Mouse (Mus musculus): Measurements from ENCODE around the gene Filip1. TPM values are rescaled to one million over a fixed set of nuclear protein-coding genes. Genes with fewer than 3 reads are reported as not detected.
A peak's percentile ranks its signal among the peaks of the same experiment; 100 is the strongest.

The Filip1 gene
- polyA plus RNA-seq, 1 experiment = 1.8 TPM

DNA sequence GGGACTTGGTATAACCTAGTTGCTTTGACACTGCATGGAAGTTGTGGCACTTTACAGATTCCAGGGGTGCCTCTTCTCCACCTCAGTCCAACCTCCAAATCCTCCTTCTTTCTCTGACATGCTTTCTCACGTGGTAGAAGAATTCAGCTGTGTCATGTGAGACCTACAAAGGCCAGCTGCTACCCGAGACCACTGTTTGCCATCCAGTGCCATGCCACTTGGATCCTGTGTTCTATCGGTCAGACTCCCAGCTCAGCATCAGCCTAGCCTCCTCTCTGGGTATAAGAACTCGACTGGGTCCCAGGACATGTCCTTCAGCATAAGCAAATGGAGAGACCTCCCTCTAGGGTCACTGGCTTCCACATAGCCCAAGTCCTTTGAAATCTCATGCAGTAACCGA lies 47.6 kb downstream of the Filip1 start:
- Histone ChIP-seq H3K27me3 (replicated peaks; ENCODE audit: control insufficient read depth, insufficient read depth, low read length) (no peaks in the 10 kb centered on the region), H3K4me1 (ENCODE audit: control insufficient read depth, insufficient read depth, low read length) (no peaks in the 10 kb centered on the region), H3K27ac (ENCODE audit: insufficient read depth, low read depth, low read length) (no peak overlapping the region), H3K36me3 (ENCODE audit: control insufficient read depth, insufficient read depth, low read length) (no peaks in the 10 kb centered on the region), H3K4me3 (ENCODE audit: insufficient read depth, low read depth, low read length) (no peak overlapping the region)
- 72% methylated on average over 5 of the region's 5 CpGs for WGBS
- DNase-seq = no peak
- TF ChIP-seq POLR2A (IDR thresholded peaks at IDR 0.05; ENCODE audit: low read depth, low read length) = no peak
- no peak for TF ChIP-seq CTCF (conservative IDR thresholded peaks at IDR 0.05; ENCODE audit: insufficient read depth, insufficient read length, low read depth, low read length)

DNA sequence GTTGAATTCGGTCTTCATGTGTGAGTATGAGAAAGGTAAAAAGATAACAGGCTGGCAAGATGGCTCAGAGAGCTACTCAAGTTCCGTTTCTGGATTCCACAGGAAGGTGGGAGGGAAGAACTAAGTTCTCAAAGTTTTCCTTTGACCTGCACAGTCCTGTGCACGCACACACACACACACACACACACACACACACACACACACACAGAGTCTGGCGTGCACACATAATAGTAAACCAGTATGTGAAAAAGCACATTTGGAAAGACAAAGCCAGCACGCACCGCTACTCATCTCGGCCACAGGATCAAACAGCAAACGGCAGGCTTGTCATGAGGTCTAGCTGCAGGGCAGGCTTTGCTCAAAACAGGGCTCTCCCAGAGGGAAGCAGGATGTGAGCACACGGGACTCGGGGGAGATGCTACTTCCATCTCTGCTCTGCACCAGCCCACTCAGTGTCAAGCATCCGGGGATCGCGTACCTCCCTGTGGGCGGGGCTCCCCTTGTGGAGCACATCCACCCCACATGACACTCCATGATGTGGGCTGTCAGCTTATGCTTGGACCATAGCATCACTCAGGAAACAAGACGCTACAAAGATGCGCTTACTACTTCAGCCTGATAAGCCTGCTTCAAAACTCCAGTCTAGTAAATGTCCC lies 50.9 kb downstream of the Filip1 start:
- 42% methylated on average over 16 of the region's 16 CpGs for WGBS
- Histone ChIP-seq H3K27ac (ENCODE audit: insufficient read depth, low read depth, low read length) (peak overlapping the region; percentile 82), H3K36me3 (ENCODE audit: control insufficient read depth, insufficient read depth, low read length) (no peaks in the 10 kb centered on the region), H3K4me1 (ENCODE audit: control insufficient read depth, insufficient read depth, low read length) (no peaks in the 10 kb centered on the region), H3K27me3 (replicated peaks; ENCODE audit: control insufficient read depth, insufficient read depth, low read length) (no peaks in the 10 kb centered on the region), H3K4me3 (ENCODE audit: insufficient read depth, low read depth, low read length) (peak overlapping the region; percentile 27)
- TF ChIP-seq CTCF (conservative IDR thresholded peaks at IDR 0.05; ENCODE audit: insufficient read depth, insufficient read length, low read depth, low read length) (no peak), POLR2A (IDR thresholded peaks at IDR 0.05; ENCODE audit: low read depth, low read length) (no peak)
- peak; percentile 73 for DNase-seq

DNA sequence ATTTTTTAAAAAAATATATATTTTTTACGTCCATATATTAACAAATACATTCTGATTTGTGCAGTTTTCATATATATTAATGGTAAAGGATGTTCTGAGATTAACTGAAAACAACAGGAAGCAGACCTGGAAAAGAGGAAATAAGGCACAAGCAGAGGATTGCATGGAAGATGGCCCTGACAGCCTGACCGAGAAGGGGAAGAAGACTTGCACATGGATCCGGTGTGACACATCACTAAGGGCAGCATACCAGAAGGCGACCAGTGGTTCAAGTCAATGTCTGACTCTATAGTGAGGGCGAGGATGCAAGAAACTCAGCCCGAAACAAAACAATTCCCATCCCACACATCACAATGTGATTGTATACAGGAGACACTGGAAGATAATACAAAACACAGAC lies 52.2 kb downstream of the Filip1 start:
- no peak overlapping the region for H3K27ac ChIP-seq (ENCODE audit: insufficient read depth, low read depth, low read length)

DNA sequence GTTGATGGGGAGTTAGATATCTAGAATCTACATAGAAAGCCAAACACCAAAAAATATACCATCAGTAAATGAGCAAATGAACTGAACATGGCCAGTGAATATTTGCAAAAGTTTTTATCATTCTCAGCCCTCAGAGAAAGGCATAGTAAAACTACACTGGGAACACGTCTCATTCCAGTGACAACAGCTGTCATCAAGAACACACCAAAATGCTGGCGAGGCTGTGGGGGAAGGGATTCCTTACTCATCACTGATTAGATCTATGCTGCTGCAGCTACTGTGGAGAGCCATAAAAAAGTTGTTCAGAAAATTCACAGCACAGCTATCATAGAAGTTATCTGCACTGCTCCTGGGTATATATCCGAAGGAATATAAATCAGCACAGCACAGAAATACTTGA lies 54.3 kb downstream of the Filip1 start:
- DNase-seq = no peak
- Histone ChIP-seq H3K4me1 (ENCODE audit: control insufficient read depth, insufficient read depth, low read length) (no peaks in the 10 kb centered on the region), H3K36me3 (ENCODE audit: control insufficient read depth, insufficient read depth, low read length) (no peaks in the 10 kb centered on the region), H3K4me3 (ENCODE audit: insufficient read depth, low read depth, low read length) (no peak overlapping the region), H3K27ac (ENCODE audit: insufficient read depth, low read depth, low read length) (no peak overlapping the region), H3K27me3 (replicated peaks; ENCODE audit: control insufficient read depth, insufficient read depth, low read length) (no peaks in the 10 kb centered on the region)
- no peak for TF ChIP-seq POLR2A (IDR thresholded peaks at IDR 0.05; ENCODE audit: low read depth, low read length)
- no peak for TF ChIP-seq CTCF (conservative IDR thresholded peaks at IDR 0.05; ENCODE audit: insufficient read depth, insufficient read length, low read depth, low read length)
- WGBS = 62% methylated on average over 3 of the region's 3 CpGs

More for the DNA sequence above, 52.2 kb downstream of the Filip1 start:
- DNase-seq = no peak
- Histone ChIP-seq H3K4me1 (ENCODE audit: control insufficient read depth, insufficient read depth, low read length) (no peaks in the 10 kb centered on the region), H3K27me3 (replicated peaks; ENCODE audit: control insufficient read depth, insufficient read depth, low read length) (no peaks in the 10 kb centered on the region), H3K36me3 (ENCODE audit: control insufficient read depth, insufficient read depth, low read length) (no peaks in the 10 kb centered on the region), H3K4me3 (ENCODE audit: insufficient read depth, low read depth, low read length) (no peak overlapping the region)
- 80% methylated on average over 6 of the region's 6 CpGs for WGBS
- no peak for TF ChIP-seq CTCF (conservative IDR thresholded peaks at IDR 0.05; ENCODE audit: insufficient read depth, insufficient read length, low read depth, low read length)
- TF ChIP-seq POLR2A (IDR thresholded peaks at IDR 0.05; ENCODE audit: low read depth, low read length) = no peak

DNA sequence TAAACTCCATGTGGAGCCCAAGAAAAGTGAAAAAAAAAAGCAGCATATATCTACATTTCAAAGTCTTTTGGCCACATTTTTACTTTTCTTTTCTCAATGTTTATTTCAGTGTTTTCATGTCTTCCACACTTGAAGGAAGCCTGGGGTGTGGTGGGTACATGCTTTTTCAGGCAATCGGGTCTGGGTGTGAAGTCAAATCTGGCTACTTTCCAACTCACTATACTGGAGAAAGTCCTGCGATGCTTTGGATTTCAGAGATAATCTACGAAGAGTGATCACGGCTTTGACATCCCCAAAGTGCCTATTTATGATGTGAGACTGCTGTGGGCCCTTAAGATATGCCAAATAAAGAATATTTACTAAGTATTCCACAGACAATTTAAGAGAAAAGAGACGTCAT lies 57.7 kb downstream of the Filip1 start:
- no peak for DNase-seq
- TF ChIP-seq POLR2A (IDR thresholded peaks at IDR 0.05; ENCODE audit: low read depth, low read length) (no peak), CTCF (conservative IDR thresholded peaks at IDR 0.05; ENCODE audit: insufficient read depth, insufficient read length, low read depth, low read length) (no peak)
- H3K27me3 ChIP-seq (replicated peaks; ENCODE audit: control insufficient read depth, insufficient read depth, low read length) = no peaks in the 10 kb centered on the region
- peaks cover 3% of the 10 kb centered on the region; the same call in 1 of the 2 replicates for H3K4me1 ChIP-seq (ENCODE audit: control insufficient read depth, insufficient read depth, low read length)
- 52% methylated on average over 5 of the region's 5 CpGs for WGBS
- H3K27ac ChIP-seq (ENCODE audit: insufficient read depth, low read depth, low read length) = no peak overlapping the region
- no peak overlapping the region for H3K4me3 ChIP-seq (ENCODE audit: insufficient read depth, low read depth, low read length)
- no peaks in the 10 kb centered on the region for H3K36me3 ChIP-seq (ENCODE audit: control insufficient read depth, insufficient read depth, low read length)

DNA sequence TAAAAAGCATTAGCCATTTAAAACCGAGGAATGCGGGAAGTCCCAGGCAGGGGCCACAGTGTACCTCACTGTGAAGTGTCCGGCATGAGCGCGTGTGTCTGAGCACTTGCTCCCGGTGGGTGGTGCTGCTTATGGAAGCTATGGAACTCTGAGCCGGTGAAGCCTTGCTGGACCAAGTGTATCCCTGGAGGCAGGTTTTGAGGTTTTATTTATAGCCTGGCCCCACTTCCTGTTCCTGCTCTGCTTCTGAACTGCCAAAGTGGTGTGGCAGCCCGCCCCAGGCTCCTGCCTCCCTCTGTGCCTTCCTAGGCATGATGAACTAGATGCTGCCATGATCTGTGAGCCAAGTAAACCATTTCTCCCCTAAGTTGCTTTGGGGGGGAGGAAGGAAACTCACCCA lies 60.7 kb downstream of the Filip1 start:
- Histone ChIP-seq H3K36me3 (ENCODE audit: control insufficient read depth, insufficient read depth, low read length) (no peaks in the 10 kb centered on the region), H3K4me3 (ENCODE audit: insufficient read depth, low read depth, low read length) (no peak overlapping the region), H3K4me1 (ENCODE audit: control insufficient read depth, insufficient read depth, low read length) (peaks cover 3% of the 10 kb centered on the region; the same call in 1 of the 2 replicates), H3K27ac (ENCODE audit: insufficient read depth, low read depth, low read length) (no peak overlapping the region), H3K27me3 (replicated peaks; ENCODE audit: control insufficient read depth, insufficient read depth, low read length) (no peaks in the 10 kb centered on the region)
- TF ChIP-seq CTCF (conservative IDR thresholded peaks at IDR 0.05; ENCODE audit: insufficient read depth, insufficient read length, low read depth, low read length) = no peak
- TF ChIP-seq POLR2A (IDR thresholded peaks at IDR 0.05; ENCODE audit: low read depth, low read length) = no peak
- WGBS = 51% methylated on average over 8 of the region's 8 CpGs
- DNase-seq = peak; percentile 35

DNA sequence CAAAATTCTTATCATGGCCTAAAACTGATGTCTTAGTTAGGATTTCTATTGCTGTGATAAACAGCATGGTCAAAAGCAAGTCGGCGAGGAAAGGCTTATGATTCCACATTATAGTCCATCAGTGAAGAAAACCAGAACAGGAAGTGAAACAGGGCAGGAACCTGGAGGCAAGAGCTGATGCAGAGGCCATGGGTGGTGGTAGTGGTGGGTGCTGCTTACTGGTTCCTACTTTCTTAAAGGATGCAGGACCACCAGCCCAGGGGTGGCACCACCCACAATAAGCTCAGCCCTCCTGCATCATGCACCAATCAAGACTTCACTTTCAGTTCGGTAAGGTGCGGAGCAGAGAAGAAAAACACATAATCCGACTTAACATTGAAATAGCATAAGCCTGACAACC lies 61.3 kb downstream of the Filip1 start:
- DNase-seq = no peak
- Histone ChIP-seq H3K36me3 (ENCODE audit: control insufficient read depth, insufficient read depth, low read length) (no peaks in the 10 kb centered on the region), H3K27ac (ENCODE audit: insufficient read depth, low read depth, low read length) (no peak overlapping the region), H3K4me3 (ENCODE audit: insufficient read depth, low read depth, low read length) (no peak overlapping the region), H3K4me1 (ENCODE audit: control insufficient read depth, insufficient read depth, low read length) (peaks cover 3% of the 10 kb centered on the region; the same call in 1 of the 2 replicates), H3K27me3 (replicated peaks; ENCODE audit: control insufficient read depth, insufficient read depth, low read length) (no peaks in the 10 kb centered on the region)
- TF ChIP-seq POLR2A (IDR thresholded peaks at IDR 0.05; ENCODE audit: low read depth, low read length) (no peak), CTCF (conservative IDR thresholded peaks at IDR 0.05; ENCODE audit: insufficient read depth, insufficient read length, low read depth, low read length) (no peak)
- 89% methylated on average over 5 of the region's 5 CpGs for WGBS

Measured in kidney, adult 2 months (tissue).